Mouse (Mus musculus) inflammation-experienced regulatory T-cells, adult 6 months (primary cell): Measurements from ENCODE around the gene Ncoa5. TPM values are rescaled to one million over a fixed set of nuclear protein-coding genes. Genes with fewer than 3 reads are reported as not detected.

Source experiments
- ATAC-seq: one replicate; pipeline ENCODE4 v1.8.0; 2017
- polyA plus RNA-seq, 3 experiments: library from polyadenylated mRNA; unstranded; fragments of 100-300 nt; shearing (Covaris generic); gene quantifications; one replicate each; pipeline ENCODE4 v1.2.1; 2017

Ncoa5 gene
- polyA plus RNA-seq, 3 experiments from 2014 or later = 15.3 to 40.6 (median 24.8) TPM

- no peak for ATAC-seq
Observed at GRCm38 (mm10) chr2:164955725-164956124, 78.9 kb downstream of the Ncoa5 start.

GRCm38 (mm10) chr2:164953224-164953623 is 81.4 kb downstream of the Ncoa5 start:
- peak; percentile 74 for ATAC-seq

- ATAC-seq = no peak
Observed at GRCm38 (mm10) chr2:164952448-164952847, 82.2 kb downstream of the Ncoa5 start.

GRCm38 (mm10) chr2:164951745-164952144 is 82.9 kb downstream of the Ncoa5 start:
- no peak for ATAC-seq

GRCm38 (mm10) chr2:164950501-164950900 is 84.2 kb downstream of the Ncoa5 start:
- no peak for ATAC-seq

Other genes with a start within 250 kb of the Ncoa5 start
- gene Snx21, start 249.0 kb downstream of the Ncoa5 start, polyA plus RNA-seq = 1 to 10 TPM; 5.2 to 9.7 (median 6.4) TPM
- gene Acot8, start 230.0 kb downstream of the Ncoa5 start, polyA plus RNA-seq = 10 to 100 TPM; 34.5 to 45.6 (median 39.3) TPM
- 1 to 10 TPM; 3.7 to 6.1 (median 4.8) TPM for gene Zswim3, start 229.8 kb downstream of the Ncoa5 start, polyA plus RNA-seq
- 10 to 100 TPM; 17.5 to 25.7 (median 22.5) TPM for gene Zswim1, start 212.2 kb downstream of the Ncoa5 start, polyA plus RNA-seq
- not detected for gene Spata25, start 206.3 kb downstream of the Ncoa5 start, polyA plus RNA-seq
- 100 to 1,000 TPM; 206 to 247 (median 207) TPM for gene Ctsa, start 202.0 kb downstream of the Ncoa5 start, polyA plus RNA-seq
- gene Neurl2, start 201.4 kb downstream of the Ncoa5 start, polyA plus RNA-seq = 1 to 10 TPM; 1.0 to 2.7 (median 1.1) TPM
- 1 to 10 TPM in 2 of 3 experiments, under 1 TPM in 1; 0.50 to 3.0 (median 1.3) TPM for gene Pltp, start 177.2 kb downstream of the Ncoa5 start, polyA plus RNA-seq
- 100 to 1,000 TPM; 110 to 126 (median 112) TPM for gene Pcif1, start 155.6 kb downstream of the Ncoa5 start, polyA plus RNA-seq
- 1 to 10 TPM; 6.2 to 7.4 (median 6.8) TPM for gene Zfp335, start 123.1 kb downstream of the Ncoa5 start, polyA plus RNA-seq
- 1 to 10 TPM; 1.3 to 2.6 (median 2.6) TPM for gene Mmp9, start 94.1 kb downstream of the Ncoa5 start, polyA plus RNA-seq
- gene Slc12a5, start 74.1 kb downstream of the Ncoa5 start, polyA plus RNA-seq = under 1 TPM in 2 of 3 experiments, not detected in 1; 0.21 to 0.33 TPM
- 1 to 10 TPM; 1.9 to 2.7 (median 2.2) TPM for gene Cd40, start 20.8 kb upstream of the Ncoa5 start, polyA plus RNA-seq
- gene 1700025C18Rik, start 55.9 kb upstream of the Ncoa5 start, polyA plus RNA-seq = not detected
- gene Cdh22, start 200.0 kb upstream of the Ncoa5 start, polyA plus RNA-seq = not detected